Mouse (Mus musculus): Measurements from ENCODE around the gene Fam25c.

DNA sequence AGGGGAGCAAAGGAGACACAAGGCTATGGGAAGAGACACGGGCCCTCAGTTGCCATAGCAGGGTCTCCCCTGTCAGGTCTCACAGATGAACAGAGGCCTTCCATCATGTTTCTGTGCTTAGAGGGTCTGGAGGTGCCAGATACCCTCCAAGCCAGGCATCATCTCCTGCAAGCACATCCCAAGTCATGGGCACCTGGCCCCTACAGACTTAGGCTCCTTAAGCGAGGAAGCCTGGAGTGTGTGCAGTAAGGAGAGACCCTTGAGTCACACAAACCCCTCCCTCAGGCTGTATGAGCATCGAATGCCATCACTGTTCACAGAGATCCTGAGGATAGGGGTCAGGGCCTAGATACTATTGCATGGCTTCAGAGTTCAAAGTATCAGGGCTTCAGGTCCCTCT is 15.7 kb upstream of the Fam25c start:
- TF ChIP-seq POLR2A (IDR thresholded peaks at IDR 0.05; ENCODE audit: control insufficient read depth, low read depth, low read length): no peak
- TF ChIP-seq CTCF (IDR thresholded peaks at IDR 0.05; ENCODE audit: control insufficient read depth, insufficient read depth, insufficient replicate concordance, low read depth, low read length): no peak

Data from testis, adult 2 months (tissue).